Mouse (Mus musculus) megakaryocyte, embryonic 14.5 days (primary cell): ENCODE results near the gene Add3.
"Not testable (repeated sequence)": the region's sequence is repeated elsewhere in the genome, so short reads cannot be mapped to it uniquely, and the experiment has no call there.

Experiments used
- FLI1 ChIP-seq: IDR thresholded peaks from 2 replicates; pipeline ENCODE4 v1.6.1; 2012; ENCODE audit warnings: low read length, inconsistent platforms, mixed read lengths
- GATA1 ChIP-seq: IDR thresholded peaks from 3 replicates; pipeline ENCODE4 v1.6.1; 2012; ENCODE audit warnings: mixed read lengths, low read length, inconsistent platforms, borderline replicate concordance

DNA sequence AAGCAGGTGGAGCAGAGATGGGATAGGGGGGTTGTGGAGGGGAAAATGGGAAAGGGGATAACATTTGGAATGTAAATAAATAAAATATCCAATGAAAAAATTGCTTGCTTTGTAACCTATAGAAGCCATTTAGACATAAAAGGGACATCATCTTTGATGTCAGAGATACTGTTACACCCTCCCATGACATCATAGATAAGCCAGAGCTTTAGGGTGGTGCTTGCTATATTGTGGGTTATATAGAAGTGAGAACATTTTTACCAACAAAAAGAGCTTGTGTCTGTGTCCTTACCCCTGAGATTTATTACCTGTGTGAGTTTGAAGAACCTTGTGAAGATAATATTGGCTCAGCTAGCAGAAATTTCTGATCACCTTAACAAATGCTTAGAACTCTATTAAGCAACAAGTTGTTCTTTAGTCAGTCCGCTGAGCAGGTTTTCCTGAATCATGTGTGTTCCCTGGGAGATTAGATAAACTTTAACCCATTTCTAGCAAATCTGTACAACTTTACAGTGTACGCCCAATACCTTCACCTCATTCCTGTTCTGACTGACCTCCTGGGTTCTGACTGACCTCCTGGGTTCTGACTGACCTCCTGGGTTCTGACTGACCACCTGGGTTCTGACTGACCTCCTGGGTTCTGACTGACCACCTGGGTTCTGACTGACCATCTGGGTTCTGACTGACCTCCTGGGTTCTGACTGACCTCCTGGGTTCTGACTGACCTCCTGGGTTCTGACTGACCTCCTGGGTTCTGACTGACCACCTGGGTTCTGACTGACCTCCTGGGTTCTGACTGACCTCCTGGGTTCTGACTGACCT is 85.2 kb downstream of the Add3 start:
- not testable (repeated sequence) for TF ChIP-seq GATA1, FLI1
